Mouse (Mus musculus) hematopoietic stem cell, adult 5-6 weeks (primary cell): ENCODE data around the gene Msi1. TPM values are rescaled to one million over a fixed set of nuclear protein-coding genes. Genes with fewer than 3 reads are reported as not detected.

Experiments used
- ATAC-seq, 2 experiments: fragments of 125-278 bp in 1 of 2; replicated peaks in 1 of 2; 2 replicates each; pipeline ENCODE4 v1.8.0; 2016 to 2017; ENCODE audit warnings: inconsistent platforms in 2 of 2, mild to moderate bottlenecking in 2 of 2, moderate number of reproducible peaks in 2 of 2, low read depth in 1 of 2, moderate TSS enrichment in 1 of 2; ENCODE audit not compliant: low FRiP score in 2 of 2, poor library complexity in 2 of 2, severe bottlenecking in 2 of 2, insufficient read depth in 1 of 2, low TSS enrichment in 1 of 2
- total RNA-seq: library from RNA; stranded (forward); fragments of 172-1452, 232-1000 nt; gene quantifications from 2 replicates; pipeline ENCODE4 v1.2.3, GENCODE M21; 2017

Gene Msi1
- total RNA-seq, 1 experiment from 2014 or later, result not detected

- ATAC-seq, result no peak
Measured at GRCm38 (mm10) chr5:115450410-115451317, 21.3 kb downstream of the Msi1 start.

- no peak for ATAC-seq
Measured at GRCm38 (mm10) chr5:115454422-115455090, 25.2 kb downstream of the Msi1 start.

- no peak for ATAC-seq
Measured at GRCm38 (mm10) chr5:115455838-115456237, 26.4 kb downstream of the Msi1 start.

GRCm38 (mm10) chr5:115458918-115459317, 29.5 kb downstream of the Msi1 start:
- ATAC-seq, result no peak

- no peak for ATAC-seq
Measured at GRCm38 (mm10) chr5:115464408-115465115, 35.2 kb downstream of the Msi1 start.

- ATAC-seq, result 0 out of 4 replicates have a peak, but pooled peaks have one; percentile 12 to 32
Measured at GRCm38 (mm10) chr5:115465642-115466420, 36.4 kb downstream of the Msi1 start, which contains the start of gene Pla2g1b. Gene Pla2g1b, plus strand, starts transcription at chr5:115466262.

GRCm38 (mm10) chr5:115469791-115470190, 40.4 kb downstream of the Msi1 start:
- ATAC-seq, result no peak

- peak; percentile 61 to 73; a peak in 3 of 4 replicates for ATAC-seq
Measured at GRCm38 (mm10) chr5:115470766-115471531, 41.5 kb downstream of the Msi1 start.

GRCm38 (mm10) chr5:115473191-115473590, 43.8 kb downstream of the Msi1 start:
- no peak for ATAC-seq

- ATAC-seq, result peak in 1 of 2 experiments; percentile 20; a peak in 1 of 4 replicates
Measured at GRCm38 (mm10) chr5:115474174-115474828, 44.9 kb downstream of the Msi1 start.

GRCm38 (mm10) chr5:115475337-115476106, 46.1 kb downstream of the Msi1 start:
- peak; percentile 50 to 57; a peak in 3 of 4 replicates for ATAC-seq

GRCm38 (mm10) chr5:115476107-115476727, 46.8 kb downstream of the Msi1 start:
- 0 out of 4 replicates have a peak, but pooled peaks of 1 of the 2 experiments have one; percentile 8 for ATAC-seq

GRCm38 (mm10) chr5:115479561-115479960, 50.2 kb downstream of the Msi1 start:
- ATAC-seq, result no peak

GRCm38 (mm10) chr5:115480101-115480500, 50.7 kb downstream of the Msi1 start:
- no peak for ATAC-seq
